Mouse (Mus musculus) intestine, embryonic 15.5 days (tissue): Measurements from ENCODE around the gene Hjurp. TPM values are rescaled to one million over a fixed set of nuclear protein-coding genes. Genes with fewer than 3 reads are reported as not detected.
A peak's percentile ranks its signal among the peaks of the same experiment; 100 is the strongest.

Experiments used
- ATAC-seq: fragments of 200-750 bp; cut with Nextera tagmentation; 2 replicates; pipeline ENCODE4 v1.8.0; 2017; ENCODE audit warnings: moderate TSS enrichment, moderate library complexity
- H3K27ac ChIP-seq: fragments of 300-500 bp; sonication (generic); 2 replicates; pipeline ENCODE4 v1.5.1; 2015; ENCODE audit warnings: mild to moderate bottlenecking, inconsistent platforms
- H3K27me3 ChIP-seq: fragments of 300-500 bp; sonication (generic); replicated peaks from 2 replicates; pipeline ENCODE4 v1.6.1; 2015; ENCODE audit warnings: inconsistent platforms
- H3K36me3 ChIP-seq: fragments of 300-500 bp; sonication (generic); 2 replicates; pipeline ENCODE4 v1.6.1; 2015; ENCODE audit warnings: inconsistent platforms
- H3K4me1 ChIP-seq: fragments of 300-500 bp; sonication (generic); replicated peaks from 2 replicates; pipeline ENCODE4 v1.6.1; 2015; ENCODE audit warnings: inconsistent platforms
- H3K4me2 ChIP-seq: fragments of 300-500 bp; sonication (generic); replicated peaks from 2 replicates; pipeline ENCODE4 v1.6.1; 2015; ENCODE audit warnings: mild to moderate bottlenecking, inconsistent platforms
- H3K4me3 ChIP-seq: fragments of 300-500 bp; sonication (generic); replicated peaks from 2 replicates; pipeline ENCODE4 v1.5.1; 2015; ENCODE audit warnings: inconsistent platforms
- H3K9ac ChIP-seq: fragments of 300-500 bp; sonication (generic); 2 replicates; pipeline ENCODE4 v1.6.1; 2015; ENCODE audit warnings: inconsistent platforms
- H3K9me3 ChIP-seq: fragments of 300-500 bp; sonication (generic); 2 replicates; pipeline ENCODE4 v1.6.1; 2016; ENCODE audit warnings: inconsistent platforms
- WGBS: fragments of 180-500 bp; shearing (Covaris S2); methylation state at CpG from one replicate; pipeline ENCODE4 v1.1.7; 2015; 5-methylcytosine and 5-hydroxymethylcytosine counted together
- polyA plus RNA-seq: library from polyadenylated mRNA; unstranded; fragments of >200 nt; fragmentation: Nextera tagmentation; extraction: Ambion mirVana; gene quantifications from 2 replicates; pipeline ENCODE4 v1.2.1, GENCODE M21; 2015

The Hjurp gene
- polyA plus RNA-seq, 1 experiment from 2014 or later = 158 TPM

DNA sequence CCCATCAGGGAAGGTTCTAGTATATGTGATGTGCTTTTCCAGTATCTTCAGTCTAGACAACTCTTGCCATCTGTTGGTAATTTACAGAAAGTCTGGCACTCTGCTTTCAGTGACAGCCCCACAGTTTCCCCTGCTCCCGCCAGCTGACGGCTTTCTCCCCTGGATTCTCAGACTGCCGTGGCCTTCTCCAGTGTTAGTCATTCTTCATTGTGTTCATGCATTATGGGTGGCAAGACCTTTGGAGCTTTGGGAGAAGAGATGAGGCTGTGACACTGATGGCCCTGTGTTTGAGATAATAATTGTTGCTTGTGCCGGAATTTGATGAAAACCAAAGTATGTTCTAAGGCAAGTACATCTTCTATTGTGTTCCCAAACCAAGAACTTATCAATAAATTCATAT lies 58.8 kb downstream of the Hjurp start:
- H3K4me2 ChIP-seq = no peak overlapping the region
- no peak overlapping the region for H3K4me3 ChIP-seq
- H3K9me3 ChIP-seq = peaks cover 30% of the 10 kb centered on the region
- H3K27me3 ChIP-seq = no peaks in the 10 kb centered on the region
- H3K4me1 ChIP-seq = no peaks in the 10 kb centered on the region
- H3K36me3 ChIP-seq = no peaks in the 10 kb centered on the region
- H3K27ac ChIP-seq = no peak overlapping the region
- H3K9ac ChIP-seq = no peak overlapping the region
- ATAC-seq = no peak
- 52% methylated on average over 4 of the region's 4 CpGs for WGBS

DNA sequence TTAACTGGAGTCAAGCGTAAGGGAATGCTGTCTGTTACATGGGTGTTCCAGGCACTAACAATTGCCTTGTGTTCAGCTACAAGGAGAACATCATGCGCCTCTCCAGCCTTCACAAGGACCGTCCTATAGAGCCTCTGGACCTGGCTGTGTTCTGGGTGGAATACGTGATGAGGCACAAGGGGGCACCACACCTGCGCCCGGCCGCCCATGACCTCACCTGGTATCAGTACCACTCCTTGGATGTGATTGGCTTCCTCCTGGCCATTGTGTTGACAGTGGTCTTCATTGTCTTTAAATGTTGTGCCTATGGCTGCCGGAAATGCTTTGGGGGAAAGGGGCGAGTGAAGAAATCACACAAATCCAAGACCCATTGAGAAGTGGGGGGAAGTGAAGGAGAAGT lies 59.4 kb downstream of the Hjurp start:
- no peak overlapping the region for H3K4me3 ChIP-seq
- H3K4me1 ChIP-seq = no peaks in the 10 kb centered on the region
- no peak overlapping the region for H3K27ac ChIP-seq
- WGBS = 76% methylated on average over 9 of the region's 9 CpGs
- no peak overlapping the region for H3K4me2 ChIP-seq
- peaks cover 31% of the 10 kb centered on the region for H3K9me3 ChIP-seq
- H3K36me3 ChIP-seq = no peaks in the 10 kb centered on the region
- ATAC-seq = no peak
- H3K27me3 ChIP-seq = no peaks in the 10 kb centered on the region
- H3K9ac ChIP-seq = no peak overlapping the region

DNA sequence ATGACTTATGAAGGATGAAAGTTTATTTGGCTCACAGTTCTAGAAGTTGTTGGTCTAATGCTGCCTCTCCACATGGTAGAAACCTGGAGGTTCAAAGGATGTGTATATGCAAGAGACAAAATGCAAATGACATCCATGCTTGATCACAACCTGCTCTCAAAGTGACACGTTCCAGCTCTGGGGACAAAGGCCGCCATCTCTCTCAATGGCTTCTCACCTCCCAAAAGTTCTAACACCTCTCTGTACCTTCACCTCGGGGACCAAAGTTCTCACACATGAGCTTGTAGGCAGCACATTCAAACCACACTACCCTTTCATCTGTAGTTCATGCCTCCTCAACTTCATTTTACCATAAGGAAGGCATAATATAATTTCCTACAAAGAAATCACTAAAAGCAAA lies 59.9 kb downstream of the Hjurp start:
- ATAC-seq = no peak
- Histone ChIP-seq H3K9ac (no peak overlapping the region), H3K36me3 (no peaks in the 10 kb centered on the region), H3K4me3 (no peak overlapping the region), H3K4me2 (no peak overlapping the region), H3K4me1 (no peaks in the 10 kb centered on the region), H3K9me3 (peaks cover 31% of the 10 kb centered on the region), H3K27ac (no peak overlapping the region), H3K27me3 (no peaks in the 10 kb centered on the region)
- 40% methylated on average over 3 of the region's 3 CpGs for WGBS

DNA sequence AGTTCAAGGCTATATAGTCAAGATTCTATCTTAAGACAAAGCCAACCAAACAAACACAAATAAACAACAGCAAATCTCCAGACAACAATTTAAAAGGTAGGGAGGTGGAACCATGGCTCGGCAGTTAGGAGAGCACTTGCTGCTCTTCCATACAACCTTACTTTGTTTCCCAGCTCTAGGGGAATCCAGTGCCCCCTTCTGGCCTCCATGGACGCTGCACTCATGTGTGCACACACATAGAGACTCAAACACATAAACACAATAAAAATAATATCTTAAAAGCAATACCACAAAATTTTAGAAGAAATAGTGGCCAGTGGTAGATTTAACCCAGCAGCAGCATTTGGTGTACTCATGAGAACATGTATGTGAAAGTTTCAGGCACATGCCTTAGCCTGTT lies 60.3 kb downstream of the Hjurp start:
- Histone ChIP-seq H3K9ac (no peak overlapping the region), H3K4me3 (no peak overlapping the region), H3K4me2 (no peak overlapping the region), H3K9me3 (peaks cover 31% of the 10 kb centered on the region), H3K36me3 (no peaks in the 10 kb centered on the region), H3K27ac (no peak overlapping the region), H3K27me3 (no peaks in the 10 kb centered on the region), H3K4me1 (no peaks in the 10 kb centered on the region)
- 59% methylated on average over 2 of the region's 2 CpGs for WGBS
- no peak for ATAC-seq

DNA sequence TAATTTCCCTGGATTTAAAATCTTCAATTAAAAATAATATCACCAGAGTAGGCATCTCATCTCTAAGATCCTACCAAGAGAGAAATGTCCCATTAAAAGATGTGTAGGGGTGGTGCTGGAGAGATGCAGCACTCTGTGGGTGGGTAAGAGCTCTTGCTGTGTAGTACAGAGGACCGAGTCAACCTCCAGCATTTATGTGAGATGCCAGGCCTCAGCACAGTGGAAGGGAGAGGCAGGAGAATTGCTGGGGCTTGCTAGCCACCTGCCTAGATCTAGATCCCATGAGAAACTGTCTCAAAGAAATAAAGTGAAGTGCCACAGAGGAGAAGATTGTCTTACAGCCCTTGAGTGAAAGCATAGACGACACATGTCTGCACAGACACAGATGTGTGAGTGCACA lies 60.9 kb downstream of the Hjurp start:
- WGBS = 58% methylated on average over 2 of the region's 2 CpGs
- ATAC-seq = no peak
- H3K9me3 ChIP-seq = peaks cover 33% of the 10 kb centered on the region

DNA sequence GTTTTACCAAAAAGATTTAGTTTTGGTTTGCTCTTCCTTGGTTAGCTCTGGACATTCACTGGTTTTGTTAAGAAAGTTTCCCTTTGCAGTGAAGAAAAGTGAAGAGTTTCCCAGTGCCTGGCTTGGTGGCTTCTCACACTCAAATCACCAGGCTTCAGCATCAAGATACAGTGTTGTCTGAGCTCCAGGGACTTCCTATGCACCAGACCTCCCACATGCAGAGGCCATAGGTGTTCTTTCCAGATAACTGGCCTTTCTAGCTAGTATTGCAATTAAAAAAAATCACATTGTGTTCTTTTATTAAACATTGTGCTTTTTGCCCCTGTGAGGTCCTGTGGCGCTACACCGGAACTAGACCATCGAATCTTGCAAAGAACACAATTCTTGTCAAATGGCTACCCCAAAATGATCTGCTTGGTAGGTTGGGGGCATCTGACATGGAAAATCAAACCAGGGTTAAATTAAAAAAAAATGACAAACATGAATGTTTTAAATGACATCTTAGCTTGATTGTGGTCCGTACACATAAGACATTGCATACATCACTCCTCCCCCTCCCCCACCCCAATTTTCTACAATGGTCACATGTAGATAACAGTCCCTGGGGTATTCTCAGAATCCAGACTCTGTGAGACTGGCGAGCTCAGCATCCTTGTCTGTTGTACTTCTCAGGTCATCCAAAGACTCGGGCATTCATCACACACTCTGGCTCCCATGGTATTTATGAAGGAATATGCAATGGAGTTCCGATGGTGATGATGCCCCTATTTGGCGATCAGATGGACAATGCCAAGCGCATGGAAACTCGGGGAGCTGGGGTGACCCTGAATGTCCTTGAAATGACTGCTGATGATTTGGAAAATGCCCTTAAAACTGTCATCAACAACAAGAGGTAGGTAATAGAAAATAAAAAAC lies 61.7 kb downstream of the Hjurp start:
- ATAC-seq = no peak
- Histone ChIP-seq H3K4me1 (no peaks in the 10 kb centered on the region), H3K9me3 (peaks cover 33% of the 10 kb centered on the region), H3K27ac (no peak overlapping the region), H3K9ac (no peak overlapping the region), H3K4me2 (no peak overlapping the region), H3K36me3 (no peaks in the 10 kb centered on the region), H3K4me3 (no peak overlapping the region), H3K27me3 (no peaks in the 10 kb centered on the region)
- 71% methylated on average over 10 of the region's 10 CpGs for WGBS

More for the DNA sequence above, 60.9 kb downstream of the Hjurp start:
- H3K9ac ChIP-seq = no peak overlapping the region
- no peaks in the 10 kb centered on the region for H3K36me3 ChIP-seq
- no peak overlapping the region for H3K4me3 ChIP-seq
- no peaks in the 10 kb centered on the region for H3K27me3 ChIP-seq
- no peaks in the 10 kb centered on the region for H3K4me1 ChIP-seq
- H3K4me2 ChIP-seq = no peak overlapping the region
- H3K27ac ChIP-seq = no peak overlapping the region

DNA sequence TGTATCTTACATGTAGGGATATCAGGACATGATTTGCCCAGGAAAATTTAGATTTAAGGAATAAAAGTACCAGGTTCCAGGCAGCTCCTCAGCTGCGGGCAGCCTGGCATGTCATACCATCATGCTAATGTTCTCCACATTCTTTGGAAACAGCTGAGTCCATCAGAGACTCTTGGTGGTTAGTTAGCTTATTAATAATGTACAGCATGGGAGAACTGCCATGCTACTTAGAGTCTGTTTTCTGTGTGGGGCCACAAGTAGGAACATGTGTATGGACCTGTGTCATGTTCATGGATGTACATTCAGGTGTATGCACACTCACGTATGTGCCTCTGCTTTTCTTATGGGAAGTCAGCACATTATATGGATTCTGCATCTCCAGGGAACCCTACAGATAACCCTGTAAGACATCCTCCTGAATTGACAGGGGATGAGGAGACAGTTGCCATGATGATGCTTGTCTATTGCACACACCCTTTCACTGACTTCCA lies 62.9 kb downstream of the Hjurp start:
- Histone ChIP-seq H3K4me2 (no peak overlapping the region), H3K27ac (no peak overlapping the region), H3K4me3 (no peak overlapping the region), H3K9ac (no peak overlapping the region), H3K27me3 (no peaks in the 10 kb centered on the region), H3K4me1 (no peaks in the 10 kb centered on the region), H3K36me3 (no peaks in the 10 kb centered on the region), H3K9me3 (peaks cover 33% of the 10 kb centered on the region)
- 81% methylated on average over 2 of the region's 2 CpGs for WGBS
- ATAC-seq = no peak

DNA sequence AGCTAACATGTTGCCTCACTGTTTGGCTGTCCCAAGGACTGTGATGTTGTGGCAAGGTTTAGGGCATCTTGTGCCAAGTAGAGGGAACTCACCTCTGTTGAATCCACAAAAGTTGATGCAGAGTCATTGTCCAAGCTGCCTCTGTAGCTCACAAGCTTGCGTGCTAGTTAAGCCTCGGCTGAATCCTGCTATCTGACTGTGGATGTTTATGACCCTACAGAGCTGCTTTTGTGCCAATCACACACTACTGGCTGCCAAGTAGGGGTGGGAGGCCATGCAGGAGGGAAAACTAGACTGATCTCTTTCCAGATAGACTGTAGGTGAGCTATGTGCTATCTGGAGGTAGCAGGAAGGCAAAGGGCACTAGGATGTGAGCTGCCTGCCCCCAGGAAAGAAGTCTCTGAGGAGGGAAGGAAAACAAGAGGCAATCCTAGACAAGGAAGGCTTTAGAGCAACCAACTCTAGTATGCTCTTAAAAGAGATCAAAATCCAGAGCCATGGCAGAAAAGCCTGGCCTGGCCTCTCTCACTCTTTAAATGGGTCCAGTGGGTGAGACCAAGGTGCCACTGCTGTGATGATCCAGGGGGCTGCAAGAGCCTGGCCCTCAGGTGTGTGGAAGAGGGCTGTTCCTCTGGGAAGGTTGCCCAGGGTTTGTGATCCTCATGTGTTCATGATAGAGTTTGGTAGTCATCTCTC lies 63.5 kb downstream of the Hjurp start:
- WGBS = 74% methylated on average over 2 of the region's 2 CpGs
- no peaks in the 10 kb centered on the region for H3K27me3 ChIP-seq
- H3K4me1 ChIP-seq = no peaks in the 10 kb centered on the region
- no peak overlapping the region for H3K27ac ChIP-seq
- no peaks in the 10 kb centered on the region for H3K36me3 ChIP-seq
- H3K4me3 ChIP-seq = no peak overlapping the region
- H3K9ac ChIP-seq = no peak overlapping the region
- ATAC-seq = peak; percentile 82
- no peak overlapping the region for H3K4me2 ChIP-seq
- H3K9me3 ChIP-seq = peaks cover 33% of the 10 kb centered on the region

DNA sequence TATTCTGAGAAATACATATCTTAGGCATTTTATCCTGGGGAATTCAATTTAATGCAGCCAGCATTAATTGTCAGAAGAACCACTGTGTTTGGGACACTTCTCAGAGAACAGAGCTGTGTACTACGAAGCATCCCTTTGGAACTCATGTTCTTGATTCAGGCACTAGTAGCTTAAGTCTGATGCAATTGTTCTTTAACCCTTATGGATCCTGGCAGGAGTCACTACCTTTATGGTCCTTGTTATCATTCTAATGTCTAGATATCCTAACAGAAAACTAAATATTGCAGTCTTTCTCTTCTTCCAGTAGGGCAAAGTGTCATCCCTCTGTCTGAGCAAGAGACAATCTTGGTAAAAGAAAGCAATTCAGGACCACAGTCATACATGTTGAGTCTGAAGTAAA lies 64.4 kb downstream of the Hjurp start:
- no peak overlapping the region for H3K4me2 ChIP-seq
- H3K9me3 ChIP-seq = peaks cover 33% of the 10 kb centered on the region

More for the DNA sequence above, 64.4 kb downstream of the Hjurp start:
- Histone ChIP-seq H3K4me3 (no peak overlapping the region), H3K9ac (no peak overlapping the region), H3K36me3 (no peaks in the 10 kb centered on the region), H3K27me3 (no peaks in the 10 kb centered on the region), H3K27ac (no peak overlapping the region), H3K4me1 (no peaks in the 10 kb centered on the region)
- 75% methylated on average over 1 of the region's 1 CpGs for WGBS
- no peak for ATAC-seq

Other genes starting within 250 kb of the Hjurp start
- not detected in 2 replicates for gene Ugt1a10, start 222.2 kb downstream of the Hjurp start, polyA plus RNA-seq
- gene Ugt1a9, start 206.8 kb downstream of the Hjurp start, polyA plus RNA-seq = 5.6 and 8.0 TPM in 2 replicates
- gene Ugt1a8, start 189.8 kb downstream of the Hjurp start, polyA plus RNA-seq = not detected in 2 replicates
- 49.1 and 49.8 TPM in 2 replicates for gene Ugt1a7c, start 182.6 kb downstream of the Hjurp start, polyA plus RNA-seq
- gene Ugt1a6b, start 174.4 kb downstream of the Hjurp start, polyA plus RNA-seq = 0.29 and 0.36 TPM in 2 replicates
- 7.9 and 10.3 TPM in 2 replicates for gene Ugt1a6a, start 142.8 kb downstream of the Hjurp start, polyA plus RNA-seq
- not detected in 2 replicates for gene Ugt1a5, start 111.6 kb downstream of the Hjurp start, polyA plus RNA-seq
- gene Ugt1a2, start 77.0 kb downstream of the Hjurp start, polyA plus RNA-seq = 0.14 and 0.18 TPM in 2 replicates
- gene Dnajb3, start 71.9 kb downstream of the Hjurp start, polyA plus RNA-seq = 6.1 and 8.3 TPM in 2 replicates
- gene Ugt1a1, start 65.7 kb downstream of the Hjurp start, polyA plus RNA-seq = 29.2 and 30.1 TPM in 2 replicates
- 0.88 and 1.0 TPM in 2 replicates for gene Mroh2a, start 50.6 kb downstream of the Hjurp start, polyA plus RNA-seq
- not detected in 2 replicates for gene Trpm8, start within 50 bp of the Hjurp start, polyA plus RNA-seq
- 9.5 and 11.6 TPM in 2 replicates for gene Spp2, start 129.3 kb upstream of the Hjurp start, polyA plus RNA-seq
- gene Glrp1, start 232.4 kb upstream of the Hjurp start, polyA plus RNA-seq = not detected in 2 replicates